Mouse (Mus musculus) heart, embryonic 16.5 days (tissue): ENCODE measurements around the gene Gm37240. TPM values are rescaled to one million over a fixed set of nuclear protein-coding genes. Genes with fewer than 3 reads are reported as not detected.
A peak's percentile ranks its signal among the peaks of the same experiment; 100 is the strongest.

ENCODE experiments used
- ATAC-seq: fragments of 200-750 bp; cut with Nextera tagmentation; replicated peaks from 2 replicates; pipeline ENCODE4 v1.8.0; 2017; ENCODE audit warnings: moderate number of reproducible peaks; ENCODE audit not compliant: insufficient read depth, low FRiP score; ENCODE audit errors: extremely low read depth
- H3K27ac ChIP-seq: fragments of 300-500 bp; sonication (generic); 2 replicates; pipeline ENCODE4 v1.5.1; 2014; ENCODE audit warnings: mild to moderate bottlenecking, low read length, control low read depth, moderate library complexity
- H3K27me3 ChIP-seq: fragments of 300-500 bp; sonication (generic); 2 replicates; pipeline ENCODE4 v1.6.1; 2014; ENCODE audit warnings: low read length, mixed read lengths; ENCODE audit not compliant: control insufficient read depth, insufficient read depth
- H3K36me3 ChIP-seq: fragments of 300-500 bp; sonication (generic); 2 replicates; pipeline ENCODE4 v1.6.1; 2014; ENCODE audit not compliant: control insufficient read depth, insufficient read depth
- H3K4me1 ChIP-seq: fragments of 300-500 bp; sonication (generic); 2 replicates; pipeline ENCODE4 v1.6.1; 2014; ENCODE audit warnings: low read length, mixed read lengths; ENCODE audit not compliant: control insufficient read depth, insufficient read depth
- H3K4me2 ChIP-seq: fragments of 300-500 bp; sonication (generic); 2 replicates; pipeline ENCODE4 v1.6.1; 2014; ENCODE audit warnings: low read depth, mild to moderate bottlenecking, control low read depth, low read length
- H3K4me3 ChIP-seq: fragments of 300-500 bp; sonication (generic); 2 replicates; pipeline ENCODE4 v1.5.1; 2014; ENCODE audit warnings: mild to moderate bottlenecking, control low read depth, low read length
- H3K9ac ChIP-seq: fragments of 300-500 bp; sonication (generic); 2 replicates; pipeline ENCODE4 v1.6.1; 2014; ENCODE audit warnings: low read length, control low read depth
- H3K9me3 ChIP-seq: fragments of 300-500 bp; sonication (generic); replicated peaks from 2 replicates; pipeline ENCODE4 v1.6.1; 2016; ENCODE audit warnings: low read length; ENCODE audit not compliant: control insufficient read depth
- WGBS: fragments of 180-500 bp; shearing (Covaris S2); extraction: QIAGEN DNeasy Blood & Tissue Kit; methylation state at CpG from one replicate; pipeline ENCODE4 v1.1.7; 2014; 5-methylcytosine and 5-hydroxymethylcytosine counted together
- polyA plus RNA-seq: library from polyadenylated mRNA; unstranded; fragments of >200 nt; fragmentation: Nextera tagmentation; extraction: Ambion mirVana; gene quantifications from 2 replicates; pipeline ENCODE4 v1.2.1, GENCODE M21; 2015

Gm37240 gene
- polyA plus RNA-seq, 1 experiment from 2014 or later: 18.4 TPM

GRCm38 (mm10) chr3:85532376-85532775 lies 354.9 kb downstream of the Gm37240 start:
- ATAC-seq: no peak
- H3K9me3 ChIP-seq: no peaks in the 10 kb centered on the region

GRCm38 (mm10) chr3:85530601-85531161 lies 356.6 kb downstream of the Gm37240 start:
- H3K4me2 ChIP-seq: no peak overlapping the region
- WGBS: 77% methylated on average over 8 of the region's 8 CpGs
- H3K27me3 ChIP-seq: no peaks in the 10 kb centered on the region
- no peaks in the 10 kb centered on the region for H3K9me3 ChIP-seq
- H3K4me3 ChIP-seq: no peak overlapping the region
- H3K4me1 ChIP-seq: no peaks in the 10 kb centered on the region
- no peak overlapping the region for H3K27ac ChIP-seq
- H3K9ac ChIP-seq: no peak overlapping the region
- H3K36me3 ChIP-seq: no peaks in the 10 kb centered on the region
- ATAC-seq: no peak

More at GRCm38 (mm10) chr3:85532376-85532775, 354.9 kb downstream of the Gm37240 start:
- H3K9ac ChIP-seq: no peak overlapping the region
- H3K4me2 ChIP-seq: no peak overlapping the region
- no peak overlapping the region for H3K27ac ChIP-seq
- H3K27me3 ChIP-seq: no peaks in the 10 kb centered on the region
- H3K4me3 ChIP-seq: no peak overlapping the region
- H3K4me1 ChIP-seq: no peaks in the 10 kb centered on the region
- no peaks in the 10 kb centered on the region for H3K36me3 ChIP-seq
- 71% methylated on average over 3 of the region's 3 CpGs for WGBS

GRCm38 (mm10) chr3:85521311-85521907 lies 365.9 kb downstream of the Gm37240 start:
- no peak overlapping the region for H3K4me2 ChIP-seq
- H3K36me3 ChIP-seq: no peaks in the 10 kb centered on the region
- H3K9ac ChIP-seq: no peak overlapping the region
- H3K4me1 ChIP-seq: peaks cover 16% of the 10 kb centered on the region
- no peak for ATAC-seq
- 55% methylated on average over 1 of the region's 1 CpGs for WGBS
- H3K27ac ChIP-seq: no peak overlapping the region
- no peaks in the 10 kb centered on the region for H3K9me3 ChIP-seq
- H3K4me3 ChIP-seq: no peak overlapping the region
- no peaks in the 10 kb centered on the region for H3K27me3 ChIP-seq

- H3K27ac ChIP-seq: peak overlapping the region; percentile 91
Measured at GRCm38 (mm10) chr3:85518668-85519067, 368.6 kb downstream of the Gm37240 start.

GRCm38 (mm10) chr3:85518072-85518471 lies 369.2 kb downstream of the Gm37240 start:
- ATAC-seq: peak; percentile 93

More at GRCm38 (mm10) chr3:85518668-85519067, 368.6 kb downstream of the Gm37240 start:
- Histone ChIP-seq H3K9me3 (no peaks in the 10 kb centered on the region), H3K4me1 (peaks cover 23% of the 10 kb centered on the region), H3K27me3 (no peaks in the 10 kb centered on the region), H3K4me2 (no peak overlapping the region), H3K36me3 (no peaks in the 10 kb centered on the region), H3K9ac (peak overlapping the region; percentile 21; the same call in 1 of the 2 replicates), H3K4me3 (no peak overlapping the region)
- 36% methylated on average over 8 of the region's 8 CpGs for WGBS
- ATAC-seq: peak; percentile 74

GRCm38 (mm10) chr3:85516739-85517396 lies 370.4 kb downstream of the Gm37240 start:
- Histone ChIP-seq H3K9ac (no peak overlapping the region), H3K4me2 (no peak overlapping the region), H3K4me1 (peaks cover 23% of the 10 kb centered on the region), H3K4me3 (no peak overlapping the region), H3K27ac (no peak overlapping the region; the same call in 1 of the 2 replicates), H3K27me3 (no peaks in the 10 kb centered on the region), H3K9me3 (no peaks in the 10 kb centered on the region), H3K36me3 (no peaks in the 10 kb centered on the region)
- no peak for ATAC-seq
- 67% methylated on average over 11 of the region's 11 CpGs for WGBS

More at GRCm38 (mm10) chr3:85518072-85518471, 369.2 kb downstream of the Gm37240 start:
- Histone ChIP-seq H3K9ac (no peak overlapping the region; the same call in 1 of the 2 replicates), H3K27ac (peak overlapping the region; percentile 91), H3K4me1 (peaks cover 23% of the 10 kb centered on the region), H3K27me3 (no peaks in the 10 kb centered on the region), H3K36me3 (no peaks in the 10 kb centered on the region), H3K9me3 (no peaks in the 10 kb centered on the region), H3K4me2 (no peak overlapping the region), H3K4me3 (no peak overlapping the region)
- 56% methylated on average over 1 of the region's 1 CpGs for WGBS

GRCm38 (mm10) chr3:85514700-85515099 lies 372.6 kb downstream of the Gm37240 start:
- Histone ChIP-seq H3K27me3 (no peaks in the 10 kb centered on the region), H3K4me1 (peaks cover 21% of the 10 kb centered on the region), H3K36me3 (no peaks in the 10 kb centered on the region), H3K4me3 (no peak overlapping the region), H3K9me3 (no peaks in the 10 kb centered on the region), H3K4me2 (no peak overlapping the region), H3K9ac (peak overlapping the region; percentile 17; the same call in 1 of the 2 replicates), H3K27ac (peak overlapping the region; percentile 41)
- no peak for ATAC-seq
- WGBS: 41% methylated on average over 11 of the region's 11 CpGs

GRCm38 (mm10) chr3:85508717-85509279 lies 378.5 kb downstream of the Gm37240 start:
- H3K4me1 ChIP-seq: no peaks in the 10 kb centered on the region
- H3K27me3 ChIP-seq: no peaks in the 10 kb centered on the region
- H3K27ac ChIP-seq: no peak overlapping the region
- no peak overlapping the region for H3K4me2 ChIP-seq
- no peak overlapping the region for H3K9ac ChIP-seq
- no peak overlapping the region for H3K4me3 ChIP-seq
- 83% methylated on average over 5 of the region's 5 CpGs for WGBS
- no peaks in the 10 kb centered on the region for H3K36me3 ChIP-seq
- no peaks in the 10 kb centered on the region for H3K9me3 ChIP-seq
- no peak for ATAC-seq

GRCm38 (mm10) chr3:85500096-85500495 lies 387.2 kb downstream of the Gm37240 start:
- WGBS: 79% methylated on average over 3 of the region's 3 CpGs
- Histone ChIP-seq H3K27ac (no peak overlapping the region), H3K4me3 (no peak overlapping the region), H3K4me2 (no peak overlapping the region), H3K4me1 (no peaks in the 10 kb centered on the region), H3K36me3 (no peaks in the 10 kb centered on the region), H3K9me3 (no peaks in the 10 kb centered on the region), H3K9ac (no peak overlapping the region), H3K27me3 (no peaks in the 10 kb centered on the region)
- no peak for ATAC-seq
